Mouse (Mus musculus) brain, embryonic 14.5 days (tissue): ENCODE measurements around the gene Tedc2. TPM values are rescaled to one million over a fixed set of nuclear protein-coding genes. Genes with fewer than 3 reads are reported as not detected.

Experiments used
- DNase-seq: peaks from one replicate; pipeline ENCODE4 v3.0.0-alpha.2; 2011; ENCODE audit warnings: low read depth
- CTCF ChIP-seq: fragments of 200-500 bp; IDR thresholded peaks from 2 replicates; pipeline ENCODE4 v1.5.1; 2012; ENCODE audit warnings: inconsistent platforms, mild to moderate bottlenecking, moderate library complexity, borderline replicate concordance; ENCODE audit not compliant: insufficient read depth, insufficient read length; ENCODE audit errors: extremely low read depth
- POLR2A ChIP-seq: fragments of 200-500 bp; IDR thresholded peaks from 2 replicates; pipeline ENCODE4 v1.6.1; 2012; ENCODE audit warnings: mild to moderate bottlenecking, inconsistent platforms, borderline replicate concordance; ENCODE audit not compliant: poor library complexity, insufficient read depth, insufficient read length, severe bottlenecking; ENCODE audit errors: extremely low read depth
- polyA plus RNA-seq: library from polyadenylated mRNA; depleted of rRNA; stranded (reverse); fragments of >200 nt; gene quantifications from 2 replicates; pipeline ENCODE4 v1.2.3, GENCODE M21; 2012; rRNA removed

Tedc2 gene
- polyA plus RNA-seq, 1 experiment, result 25.3 TPM

- DNase-seq, result no peak
- TF ChIP-seq CTCF (no peak), POLR2A (no peak)
These were observed 49.9 kb downstream of the Tedc2 start for GRCm38 (mm10) chr17:24170729-24171128.

GRCm38 (mm10) chr17:24170125-24170524 is 50.5 kb downstream of the Tedc2 start:
- DNase-seq, result no peak
- TF ChIP-seq CTCF (no peak), POLR2A (no peak)

- peak; percentile 71; the same call in 1 of the 2 replicates for TF ChIP-seq POLR2A
- TF ChIP-seq CTCF, result 0 out of 2 replicates have a peak, but pooled peaks have one; percentile 4
- peak; percentile 97 for DNase-seq
These were observed 51.2 kb downstream of the Tedc2 start, which contains the start of gene Atp6v0c for GRCm38 (mm10) chr17:24169317-24170065. TSS of gene Atp6v0c (minus strand) at chr17:24169702.

- TF ChIP-seq POLR2A (no peak), CTCF (no peak)
- peak; percentile 90 for DNase-seq
These were observed 51.9 kb downstream of the Tedc2 start for GRCm38 (mm10) chr17:24168590-24169277.

GRCm38 (mm10) chr17:24167891-24168505 is 52.7 kb downstream of the Tedc2 start:
- no peak for TF ChIP-seq POLR2A
- TF ChIP-seq CTCF, result no peak
- DNase-seq, result no peak

- no peak for DNase-seq
- TF ChIP-seq CTCF, result no peak
- no peak for TF ChIP-seq POLR2A
These were observed 53.5 kb downstream of the Tedc2 start for GRCm38 (mm10) chr17:24167120-24167519.

Other genes with a start within 250 kb of the Tedc2 start
- 0.05 and 0.15 TPM in 2 replicates for gene Prss30, start 240.3 kb downstream of the Tedc2 start, polyA plus RNA-seq
- gene Prss22, start 222.8 kb downstream of the Tedc2 start, polyA plus RNA-seq, result 0.11 TPM in 1 of 2 replicates, not detected in the other
- 0.10 TPM in 1 of 2 replicates, not detected in the other for gene Prss27, start 182.7 kb downstream of the Tedc2 start, polyA plus RNA-seq
- gene Kctd5, start 147.4 kb downstream of the Tedc2 start, polyA plus RNA-seq, result 71.1 and 87.6 TPM in 2 replicates
- gene Pdpk1, start 69.9 kb downstream of the Tedc2 start, polyA plus RNA-seq, result 28.2 and 37.3 TPM in 2 replicates
- gene Amdhd2, start 57.1 kb downstream of the Tedc2 start, polyA plus RNA-seq, result 37.2 and 40.7 TPM in 2 replicates
- gene Atp6v0c, start 51.1 kb downstream of the Tedc2 start, polyA plus RNA-seq, result 1,361 and 1,487 TPM in 2 replicates
- gene Tbc1d24, start 15.3 kb downstream of the Tedc2 start, polyA plus RNA-seq, result 74.3 and 84.7 TPM in 2 replicates
- gene Ntn3, start 11.3 kb downstream of the Tedc2 start, polyA plus RNA-seq, result 8.0 and 10.2 TPM in 2 replicates
- gene Ccnf, start 30.6 kb upstream of the Tedc2 start, polyA plus RNA-seq, result 16.2 and 21.6 TPM in 2 replicates
- gene Abca17, start 130.2 kb upstream of the Tedc2 start, polyA plus RNA-seq, result 0.29 and 0.40 TPM in 2 replicates
- gene Abca3, start 131.1 kb upstream of the Tedc2 start, polyA plus RNA-seq, result 39.4 and 51.7 TPM in 2 replicates
- gene Rnps1, start 193.7 kb upstream of the Tedc2 start, polyA plus RNA-seq, result 395 and 451 TPM in 2 replicates
- 28.7 and 29.6 TPM in 2 replicates for gene Eci1, start 205.8 kb upstream of the Tedc2 start, polyA plus RNA-seq
- gene Dnase1l2, start 222.3 kb upstream of the Tedc2 start, polyA plus RNA-seq, result 27.1 and 34.3 TPM in 2 replicates
- 89.5 and 99.5 TPM in 2 replicates for gene E4f1, start 249.5 kb upstream of the Tedc2 start, polyA plus RNA-seq
- gene Pgp, start 249.5 kb upstream of the Tedc2 start, polyA plus RNA-seq, result 49.6 and 52.2 TPM in 2 replicates